Mouse (Mus musculus): ENCODE measurements around the gene Numb. TPM values are rescaled to one million over a fixed set of nuclear protein-coding genes. Genes with fewer than 3 reads are reported as not detected.
A peak's percentile ranks its signal among the peaks of the same experiment; 100 is the strongest.

Gene Numb
- polyA plus RNA-seq, 1 experiment from 2014 or later, result 11.8 TPM

GRCm38 (mm10) chr12:83922724-83923485 lies 1.2 kb upstream of the Numb start:
- 55% methylated on average over 8 of the region's 8 CpGs for WGBS (ENCODE audit: insufficient replicate concordance)
- no peak for DNase-seq
- no peak for ATAC-seq (ENCODE audit: low read depth)

GRCm38 (mm10) chr12:83920721-83921441 lies 853 bp downstream of the Numb start:
- ATAC-seq (ENCODE audit: low read depth) (no peak), DNase-seq (peak; percentile 30)
- Histone ChIP-seq H3K27ac (peak overlapping the region; percentile 84), H3K9ac (peak overlapping the region; percentile 95), H3K36me3 (no peaks in the 10 kb centered on the region; the same call in 1 of the 2 replicates), H3K4me2 (peak overlapping the region; percentile 98), H3K9me3 (replicated peaks) (no peaks in the 10 kb centered on the region), H3K27me3 (no peaks in the 10 kb centered on the region), H3K4me1 (replicated peaks) (peaks cover 36% of the 10 kb centered on the region), H3K4me3 (replicated peaks) (peak overlapping the region; percentile 94)
- 3% methylated on average over 31 of the region's 31 CpGs for WGBS (ENCODE audit: insufficient replicate concordance)

More at GRCm38 (mm10) chr12:83922724-83923485, 1.2 kb upstream of the Numb start:
- Histone ChIP-seq H3K27me3 (no peaks in the 10 kb centered on the region), H3K9me3 (replicated peaks) (no peaks in the 10 kb centered on the region), H3K4me3 (replicated peaks) (peak overlapping the region; percentile 94), H3K27ac (peak overlapping the region; percentile 60), H3K9ac (peak overlapping the region; percentile 68), H3K36me3 (no peaks in the 10 kb centered on the region), H3K4me2 (peak overlapping the region; percentile 74), H3K4me1 (replicated peaks) (peaks cover 36% of the 10 kb centered on the region)

- no peaks in the 10 kb centered on the region for H3K9me3 ChIP-seq (replicated peaks)
- peaks cover 28% of the 10 kb centered on the region for H3K4me1 ChIP-seq (replicated peaks)
- no peak overlapping the region for H3K4me3 ChIP-seq (replicated peaks)
- ATAC-seq (ENCODE audit: low read depth) (no peak), DNase-seq (no peak)
- H3K36me3 ChIP-seq, result peaks cover 3% of the 10 kb centered on the region; the same call in 1 of the 2 replicates
- no peak overlapping the region for H3K4me2 ChIP-seq
- no peaks in the 10 kb centered on the region for H3K27me3 ChIP-seq
- no peak overlapping the region for H3K9ac ChIP-seq
- WGBS (ENCODE audit: insufficient replicate concordance), result 61% methylated on average over 9 of the region's 9 CpGs
- H3K27ac ChIP-seq, result no peak overlapping the region
Observed at GRCm38 (mm10) chr12:83916884-83917283, 4.8 kb downstream of the Numb start.

- ATAC-seq (ENCODE audit: low read depth) (no peak), DNase-seq (no peak)
- Histone ChIP-seq H3K9ac (no peak overlapping the region), H3K27me3 (no peaks in the 10 kb centered on the region), H3K9me3 (replicated peaks) (no peaks in the 10 kb centered on the region), H3K4me1 (replicated peaks) (peaks cover 27% of the 10 kb centered on the region), H3K27ac (no peak overlapping the region), H3K36me3 (peaks cover 3% of the 10 kb centered on the region; the same call in 1 of the 2 replicates), H3K4me2 (no peak overlapping the region), H3K4me3 (replicated peaks) (no peak overlapping the region)
- WGBS (ENCODE audit: insufficient replicate concordance), result 59% methylated on average over 1 of the region's 1 CpGs
Observed at GRCm38 (mm10) chr12:83914797-83915196, 6.9 kb downstream of the Numb start.

- Histone ChIP-seq H3K4me2 (no peak overlapping the region), H3K36me3 (peaks cover 3% of the 10 kb centered on the region; the same call in 1 of the 2 replicates), H3K27me3 (no peaks in the 10 kb centered on the region), H3K4me1 (replicated peaks) (peaks cover 24% of the 10 kb centered on the region), H3K9ac (no peak overlapping the region), H3K27ac (no peak overlapping the region), H3K9me3 (replicated peaks) (no peaks in the 10 kb centered on the region), H3K4me3 (replicated peaks) (no peak overlapping the region)
- WGBS (ENCODE audit: insufficient replicate concordance), result 82% methylated on average over 4 of the region's 4 CpGs
- no peak for DNase-seq
- ATAC-seq (ENCODE audit: low read depth), result no peak
Observed at GRCm38 (mm10) chr12:83914202-83914740, 7.5 kb downstream of the Numb start.

- Histone ChIP-seq H3K27ac (peak overlapping the region; percentile 49), H3K36me3 (0 out of 2 replicates have a peak, but pooled peaks cover 3% of the 10 kb centered on the region), H3K27me3 (no peaks in the 10 kb centered on the region), H3K9ac (no peak overlapping the region), H3K4me2 (0 out of 2 replicates have a peak overlapping the region, but pooled peaks have one; percentile 17), H3K4me3 (replicated peaks) (no peak overlapping the region), H3K9me3 (replicated peaks) (no peaks in the 10 kb centered on the region), H3K4me1 (replicated peaks) (peaks cover 24% of the 10 kb centered on the region)
- peak; percentile 41; the same call in 1 of the 2 replicates for ATAC-seq (ENCODE audit: low read depth)
- 78% methylated on average over 2 of the region's 2 CpGs for WGBS (ENCODE audit: insufficient replicate concordance)
- no peak for DNase-seq
Observed at GRCm38 (mm10) chr12:83910451-83910850, 11.3 kb downstream of the Numb start.

- Histone ChIP-seq H3K27me3 (no peaks in the 10 kb centered on the region), H3K9me3 (replicated peaks) (no peaks in the 10 kb centered on the region), H3K9ac (no peak overlapping the region), H3K4me1 (replicated peaks) (0 out of 2 replicates have a peak, but pooled peaks cover 5% of the 10 kb centered on the region), H3K4me2 (no peak overlapping the region), H3K36me3 (peaks cover 12% of the 10 kb centered on the region; the same call in 1 of the 2 replicates), H3K27ac (no peak overlapping the region), H3K4me3 (replicated peaks) (no peak overlapping the region)
- 71% methylated on average over 1 of the region's 1 CpGs for WGBS (ENCODE audit: insufficient replicate concordance)
- DNase-seq, result no peak
- ATAC-seq (ENCODE audit: low read depth), result no peak
Observed at GRCm38 (mm10) chr12:83892926-83893325, 28.8 kb downstream of the Numb start.

GRCm38 (mm10) chr12:83891278-83891677 lies 30.5 kb downstream of the Numb start:
- no peak for ATAC-seq (ENCODE audit: low read depth)
- Histone ChIP-seq H3K4me2 (no peak overlapping the region), H3K4me3 (replicated peaks) (no peak overlapping the region), H3K36me3 (peaks cover 12% of the 10 kb centered on the region; the same call in 1 of the 2 replicates), H3K9ac (no peak overlapping the region), H3K4me1 (replicated peaks) (0 out of 2 replicates have a peak, but pooled peaks cover 8% of the 10 kb centered on the region), H3K27me3 (no peaks in the 10 kb centered on the region), H3K27ac (no peak overlapping the region), H3K9me3 (replicated peaks) (no peaks in the 10 kb centered on the region)
- no peak for DNase-seq
- 84% methylated on average over 2 of the region's 2 CpGs for WGBS (ENCODE audit: insufficient replicate concordance)

GRCm38 (mm10) chr12:83889128-83889527 lies 32.6 kb downstream of the Numb start:
- no peak for DNase-seq
- Histone ChIP-seq H3K4me3 (replicated peaks) (no peak overlapping the region), H3K36me3 (peaks cover 19% of the 10 kb centered on the region), H3K27me3 (no peaks in the 10 kb centered on the region), H3K27ac (no peak overlapping the region), H3K4me1 (replicated peaks) (0 out of 2 replicates have a peak, but pooled peaks cover 8% of the 10 kb centered on the region), H3K9me3 (replicated peaks) (no peaks in the 10 kb centered on the region), H3K9ac (no peak overlapping the region), H3K4me2 (no peak overlapping the region)
- ATAC-seq (ENCODE audit: low read depth), result no peak
- 69% methylated on average over 1 of the region's 1 CpGs for WGBS (ENCODE audit: insufficient replicate concordance)

GRCm38 (mm10) chr12:83885516-83886285 lies 36.0 kb downstream of the Numb start:
- Histone ChIP-seq H3K36me3 (peaks cover 7% of the 10 kb centered on the region; the same call in 1 of the 2 replicates), H3K9me3 (replicated peaks) (no peaks in the 10 kb centered on the region), H3K4me1 (replicated peaks) (0 out of 2 replicates have a peak, but pooled peaks cover 8% of the 10 kb centered on the region), H3K4me3 (replicated peaks) (no peak overlapping the region), H3K4me2 (no peak overlapping the region), H3K27me3 (no peaks in the 10 kb centered on the region), H3K27ac (no peak overlapping the region), H3K9ac (no peak overlapping the region)
- 82% methylated on average over 7 of the region's 7 CpGs for WGBS (ENCODE audit: insufficient replicate concordance)
- DNase-seq, result no peak
- ATAC-seq (ENCODE audit: low read depth), result no peak
